Mouse (Mus musculus) cerebellum, adult (tissue): ENCODE results near the gene Gm37240.

Experiments used
- ATAC-seq: cut with Nextera tagmentation; 2 replicates; pipeline ENCODE4 v1.9.2; 2017; ENCODE audit warnings: mild to moderate bottlenecking, moderate library complexity, mixed read lengths; ENCODE audit not compliant: insufficient number of reproducible peaks, low FRiP score, low TSS enrichment

Gene Gm37240

GRCm38 (mm10) chr3:85880068-85880467, 7.2 kb downstream of the Gm37240 start:
- ATAC-seq = no peak

GRCm38 (mm10) chr3:85878911-85879310, 8.4 kb downstream of the Gm37240 start:
- ATAC-seq = no peak

- ATAC-seq = no peak
Observed at GRCm38 (mm10) chr3:85863996-85864395, 23.3 kb downstream of the Gm37240 start.

- ATAC-seq = no peak
Observed at GRCm38 (mm10) chr3:85862886-85863285, 24.4 kb downstream of the Gm37240 start.

- ATAC-seq = no peak
Observed at GRCm38 (mm10) chr3:85860996-85861395, 26.3 kb downstream of the Gm37240 start.

GRCm38 (mm10) chr3:85859311-85859710, 28.0 kb downstream of the Gm37240 start:
- ATAC-seq = no peak

GRCm38 (mm10) chr3:85858140-85859135, 28.9 kb downstream of the Gm37240 start:
- no peak for ATAC-seq

GRCm38 (mm10) chr3:85857083-85857482, 30.2 kb downstream of the Gm37240 start:
- no peak for ATAC-seq

GRCm38 (mm10) chr3:85855947-85856346, 31.4 kb downstream of the Gm37240 start:
- ATAC-seq = no peak

- no peak for ATAC-seq
Observed at GRCm38 (mm10) chr3:85855043-85855442, 32.3 kb downstream of the Gm37240 start.

- no peak for ATAC-seq
Observed at GRCm38 (mm10) chr3:85854143-85854542, 33.2 kb downstream of the Gm37240 start.

- no peak for ATAC-seq
Observed at GRCm38 (mm10) chr3:85853715-85854114, 33.6 kb downstream of the Gm37240 start.

- no peak for ATAC-seq
Observed at GRCm38 (mm10) chr3:85850079-85850478, 37.2 kb downstream of the Gm37240 start.

- ATAC-seq = no peak
Observed at GRCm38 (mm10) chr3:85846316-85846715, 41.0 kb downstream of the Gm37240 start.

GRCm38 (mm10) chr3:85845341-85845740, 42.0 kb downstream of the Gm37240 start:
- no peak for ATAC-seq

GRCm38 (mm10) chr3:85842881-85843218, 44.5 kb downstream of the Gm37240 start:
- no peak for ATAC-seq

GRCm38 (mm10) chr3:85842177-85842880, 45.0 kb downstream of the Gm37240 start:
- no peak for ATAC-seq

GRCm38 (mm10) chr3:85841454-85842176, 45.7 kb downstream of the Gm37240 start:
- no peak for ATAC-seq

- ATAC-seq = no peak
Observed at GRCm38 (mm10) chr3:85833627-85834026, 53.7 kb downstream of the Gm37240 start.

GRCm38 (mm10) chr3:85832490-85833155, 54.7 kb downstream of the Gm37240 start:
- ATAC-seq = no peak
